Mouse (Mus musculus): ENCODE results near the gene Ddr2. TPM values are rescaled to one million over a fixed set of nuclear protein-coding genes. Genes with fewer than 3 reads are reported as not detected.

Ddr2 gene
- polyA plus RNA-seq, 1 experiment = not detected

DNA sequence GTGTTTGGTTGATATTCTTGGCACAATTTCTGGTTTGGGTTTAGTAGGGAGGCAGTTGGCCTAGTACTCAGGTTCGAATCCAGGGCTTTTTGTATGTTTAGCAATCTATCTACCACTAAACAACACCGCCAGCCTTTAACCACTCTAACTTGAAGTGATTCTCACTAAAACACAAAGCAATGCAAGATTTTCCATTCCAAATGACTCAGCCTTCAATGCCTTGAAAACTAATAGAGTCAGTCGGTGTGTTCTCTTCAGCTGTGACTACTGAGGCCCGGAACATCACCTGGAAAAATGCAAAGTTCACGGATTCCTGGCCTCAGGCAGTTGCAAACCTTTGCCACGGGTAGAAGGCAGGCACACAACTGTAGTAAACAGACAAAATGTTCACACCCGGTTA is 178.9 kb downstream of the Ddr2 start:
- Histone ChIP-seq H3K4me1 (ENCODE audit: control insufficient read depth) (no peaks in the 10 kb centered on the region), H3K36me3 (ENCODE audit: control insufficient read depth) (no peaks in the 10 kb centered on the region), H3K9me3 (ENCODE audit: control insufficient read depth, low read length) (no peaks in the 10 kb centered on the region), H3K4me3 (replicated peaks) (no peak overlapping the region), H3K27me3 (ENCODE audit: control insufficient read depth) (no peaks in the 10 kb centered on the region)
- TF ChIP-seq TAL1 (IDR thresholded peaks at IDR 0.05; ENCODE audit: low read length) (no peak), GATA1 (IDR thresholded peaks at IDR 0.05; ENCODE audit: low read length) (no peak)

DNA sequence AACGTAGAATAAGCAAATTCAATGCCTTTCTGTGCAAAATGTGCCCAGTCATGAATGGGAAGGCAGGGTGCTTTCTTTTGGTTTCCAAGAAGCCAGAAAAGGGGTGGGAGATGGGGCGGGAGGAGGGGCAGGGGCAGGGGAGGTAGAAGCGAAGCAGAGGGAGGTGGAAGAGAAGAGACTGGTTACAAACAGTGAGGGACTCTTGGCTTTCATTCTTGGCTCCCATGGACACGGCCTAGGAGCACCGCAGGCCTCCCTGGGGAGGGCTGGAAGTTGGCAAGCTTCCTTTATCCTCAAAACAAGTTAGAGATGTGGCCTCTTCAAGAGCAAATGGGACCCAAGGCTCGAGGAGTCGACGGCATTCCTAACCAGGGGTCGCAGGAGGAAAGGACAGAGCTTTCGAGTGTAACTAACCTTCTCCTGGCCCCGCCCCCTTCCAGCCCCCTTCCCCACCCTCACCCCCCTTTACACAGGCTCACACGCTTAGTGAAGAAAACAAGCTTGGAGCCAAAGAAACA is 182.0 kb downstream of the Ddr2 start, which contains the start of gene Ccdc190:
TSS of gene Ccdc190 (plus strand) at position 195 of the 518 bp plus-strand sequence.
- no peaks in the 10 kb centered on the region for H3K36me3 ChIP-seq (ENCODE audit: control insufficient read depth)
- H3K27me3 ChIP-seq (ENCODE audit: control insufficient read depth) = no peaks in the 10 kb centered on the region
- H3K4me3 ChIP-seq (replicated peaks) = no peak within 1 kb of the TSS
- H3K4me1 ChIP-seq (ENCODE audit: control insufficient read depth) = no peaks in the 10 kb centered on the region
- no peaks in the 10 kb centered on the region for H3K9me3 ChIP-seq (ENCODE audit: control insufficient read depth, low read length)
- TF ChIP-seq GATA1 (IDR thresholded peaks at IDR 0.05; ENCODE audit: low read length) (no peak), TAL1 (IDR thresholded peaks at IDR 0.05; ENCODE audit: low read length) (no peak)

DNA sequence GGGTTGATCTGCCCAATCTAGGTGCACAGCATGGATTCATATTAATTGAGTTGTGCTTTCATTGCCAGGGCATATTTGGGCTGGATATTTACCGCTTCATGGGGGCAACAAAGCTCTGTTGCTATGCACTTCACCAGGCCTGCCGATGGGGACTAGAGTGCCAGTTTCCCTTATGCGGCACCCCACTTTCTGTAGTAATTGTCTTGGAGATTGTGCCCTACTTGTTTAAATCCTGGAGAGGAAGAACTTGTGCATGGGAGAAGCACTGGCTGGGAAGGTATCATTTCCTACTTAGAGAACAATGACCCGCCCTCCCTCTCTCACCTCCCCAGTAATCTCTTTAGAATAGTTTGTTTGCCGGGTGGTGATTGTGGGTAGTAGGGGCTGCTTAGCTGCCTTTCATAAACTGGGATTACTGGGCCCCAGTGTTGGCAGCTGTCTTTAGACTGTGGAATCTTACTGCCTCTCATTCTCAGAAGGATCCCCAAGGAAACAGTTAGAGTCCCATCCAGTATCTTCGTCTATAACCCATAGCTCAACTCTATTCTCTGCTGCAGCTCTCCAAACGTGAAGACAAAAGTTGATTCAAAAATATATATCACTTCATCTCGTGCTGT is 182.7 kb downstream of the Ddr2 start:
- H3K4me3 ChIP-seq (replicated peaks) = no peak overlapping the region
- H3K36me3 ChIP-seq (ENCODE audit: control insufficient read depth) = no peaks in the 10 kb centered on the region
- H3K4me1 ChIP-seq (ENCODE audit: control insufficient read depth) = no peaks in the 10 kb centered on the region
- H3K27me3 ChIP-seq (ENCODE audit: control insufficient read depth) = no peaks in the 10 kb centered on the region
- H3K9me3 ChIP-seq (ENCODE audit: control insufficient read depth, low read length) = no peaks in the 10 kb centered on the region
- TF ChIP-seq TAL1 (IDR thresholded peaks at IDR 0.05; ENCODE audit: low read length) = no peak
- no peak for TF ChIP-seq GATA1 (IDR thresholded peaks at IDR 0.05; ENCODE audit: low read length)

DNA sequence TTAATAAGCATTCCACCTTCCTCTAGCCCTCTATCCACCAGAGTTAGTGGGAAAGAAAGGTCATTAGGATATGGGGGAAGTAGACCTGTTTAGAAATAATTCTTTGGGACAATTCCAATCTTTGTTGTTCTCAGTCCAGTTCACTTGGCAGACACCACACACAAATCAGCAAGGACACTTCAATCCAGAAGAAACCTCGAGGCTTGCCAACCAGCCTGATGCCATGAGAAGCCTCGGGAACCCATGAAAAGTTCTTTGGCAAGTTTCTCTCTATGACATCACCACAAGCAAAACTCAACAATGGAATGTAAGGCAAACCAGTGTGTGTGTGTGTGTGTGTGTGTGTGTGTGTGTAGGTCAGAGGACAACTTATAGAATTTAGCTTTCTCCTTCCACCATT is 186.0 kb downstream of the Ddr2 start:
- Histone ChIP-seq H3K4me1 (ENCODE audit: control insufficient read depth) (no peaks in the 10 kb centered on the region), H3K36me3 (ENCODE audit: control insufficient read depth) (no peaks in the 10 kb centered on the region), H3K27me3 (ENCODE audit: control insufficient read depth) (no peaks in the 10 kb centered on the region), H3K4me3 (replicated peaks) (no peak overlapping the region), H3K9me3 (ENCODE audit: control insufficient read depth, low read length) (no peaks in the 10 kb centered on the region)
- TF ChIP-seq GATA1 (IDR thresholded peaks at IDR 0.05; ENCODE audit: low read length) = no peak
- TF ChIP-seq TAL1 (IDR thresholded peaks at IDR 0.05; ENCODE audit: low read length) = no peak

Other genes with a start within 250 kb of the Ddr2 start
- gene Ccdc190, start 182.1 kb downstream of the Ddr2 start, polyA plus RNA-seq (2012) = not detected in 2 replicates
- 0.02 and 0.05 TPM in 2 replicates for gene Hsd17b7, start 141.5 kb downstream of the Ddr2 start, polyA plus RNA-seq (2012)
- 0.31 and 0.32 TPM in 2 replicates for gene Uap1, start 64.2 kb upstream of the Ddr2 start, polyA plus RNA-seq (2012)
- gene Uhmk1, start 104.6 kb upstream of the Ddr2 start, polyA plus RNA-seq (2012) = 0.07 and 0.08 TPM in 2 replicates
- not detected in 2 replicates for gene Sh2d1b2, start 122.0 kb upstream of the Ddr2 start, polyA plus RNA-seq (2012)
- not detected in 2 replicates for gene Sh2d1b1, start 166.6 kb upstream of the Ddr2 start, polyA plus RNA-seq (2012)
- 0.17 and 0.25 TPM in 2 replicates for gene Gm7694, start 195.6 kb upstream of the Ddr2 start, polyA plus RNA-seq (2012)
- gene Spata46, start 198.0 kb upstream of the Ddr2 start, polyA plus RNA-seq (2012) = not detected in 2 replicates